Mouse (Mus musculus): ENCODE measurements at regions not wholly inside any gene's neighbourhood (a gene's known extent, or its start where the extent isn't known, plus 50 kb on each side); places are given as distances from the start of the nearest gene placed in this dataset.

DNA sequence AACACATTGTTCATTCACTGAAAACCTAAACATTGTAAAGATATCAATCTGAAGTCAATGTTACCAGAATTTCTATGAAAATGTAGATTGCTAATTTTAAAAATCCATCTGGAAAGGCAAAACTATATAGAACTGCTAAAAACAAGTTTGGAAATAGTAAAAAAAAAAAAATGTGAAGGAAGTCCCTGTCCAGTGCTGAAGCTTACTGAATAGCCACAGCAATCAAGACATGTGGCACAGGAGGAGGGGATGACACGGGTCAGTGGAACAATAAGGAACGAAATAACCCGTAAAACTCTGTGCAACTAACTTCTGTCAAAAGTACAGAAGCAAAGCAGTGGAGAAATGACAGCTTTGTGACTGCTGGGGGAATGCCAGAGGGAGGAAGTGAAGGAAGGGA lies 121.9 kb downstream of the Tas2r134 start:
- Histone ChIP-seq H3K36me3 (replicated peaks; ENCODE audit: low read length) (no peaks in the 10 kb centered on the region), H3K27me3 (replicated peaks) (no peaks in the 10 kb centered on the region), H3K4me3 (replicated peaks) (no peak overlapping the region), H3K4me1 (no peaks in the 10 kb centered on the region), H3K9me3 (peaks cover 5% of the 10 kb centered on the region; the same call in 1 of the 2 replicates)
- TF ChIP-seq FLI1 (IDR thresholded peaks at IDR 0.05; ENCODE audit: low read length) = no peak
- TF ChIP-seq GATA1 (IDR thresholded peaks at IDR 0.05; ENCODE audit: borderline replicate concordance, low read length) = no peak

DNA sequence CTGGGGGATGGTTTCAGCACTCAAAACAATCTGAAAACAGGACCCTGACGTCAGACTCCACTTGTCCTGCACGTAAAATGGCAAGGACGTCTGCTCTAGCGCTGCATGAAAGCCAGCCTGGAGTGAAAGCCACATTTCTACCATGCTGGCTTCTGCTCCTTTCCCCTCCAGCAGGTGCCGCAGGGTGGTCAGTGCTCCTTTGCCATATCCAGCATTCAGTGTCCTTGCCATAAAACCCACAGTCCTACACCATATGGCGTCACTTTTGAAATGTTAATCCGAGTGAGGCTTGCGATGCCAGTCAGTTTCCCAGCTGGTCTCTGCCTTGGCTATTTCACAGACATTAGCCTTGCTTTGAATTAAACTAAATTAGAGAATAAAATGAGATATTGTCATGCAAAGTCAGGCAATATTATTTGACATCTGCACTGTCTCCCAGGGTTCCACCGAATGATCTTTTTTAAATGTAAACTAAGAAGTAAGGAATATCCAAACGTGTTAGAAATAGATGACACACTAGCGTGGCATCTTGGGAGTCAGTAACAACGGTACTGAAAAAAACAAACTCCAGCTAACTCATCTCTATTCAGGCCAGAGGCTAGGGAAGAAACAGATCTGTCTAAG lies 125.7 kb downstream of the Tas2r134 start:
- no peaks in the 10 kb centered on the region for H3K36me3 ChIP-seq (replicated peaks; ENCODE audit: low read length)
- TF ChIP-seq FLI1 (IDR thresholded peaks at IDR 0.05; ENCODE audit: low read length) = no peak
- no peak for TF ChIP-seq GATA1 (IDR thresholded peaks at IDR 0.05; ENCODE audit: borderline replicate concordance, low read length)

DNA sequence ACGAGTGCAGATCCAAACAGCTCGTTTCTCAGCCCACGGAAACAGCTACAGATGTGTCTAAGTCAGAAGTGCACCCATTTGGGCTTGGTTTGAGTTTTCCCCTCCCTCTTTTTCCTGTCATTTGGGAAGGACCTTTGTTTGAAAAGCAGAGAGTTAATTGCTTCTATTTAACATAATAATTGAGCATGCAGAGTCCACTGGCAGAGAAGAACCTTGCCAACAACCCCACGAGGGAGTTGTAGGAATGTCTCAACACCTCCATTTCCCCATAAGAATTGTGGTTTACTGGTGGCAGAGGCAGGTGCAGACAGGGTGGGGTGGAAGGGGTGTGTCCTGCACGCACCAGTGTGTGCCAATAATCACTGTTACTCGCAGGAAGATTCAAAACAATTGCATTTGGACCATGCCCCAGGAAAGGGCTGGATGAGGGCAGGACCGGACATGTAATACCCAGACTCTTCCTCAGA lies 126.3 kb downstream of the Tas2r134 start:
- H3K36me3 ChIP-seq (replicated peaks; ENCODE audit: low read length) = no peaks in the 10 kb centered on the region
- no peaks in the 10 kb centered on the region for H3K27me3 ChIP-seq (replicated peaks)
- H3K9me3 ChIP-seq = peaks cover 4% of the 10 kb centered on the region; the same call in 1 of the 2 replicates
- H3K4me1 ChIP-seq = no peaks in the 10 kb centered on the region
- TF ChIP-seq GATA1 (IDR thresholded peaks at IDR 0.05; ENCODE audit: borderline replicate concordance, low read length) (no peak), FLI1 (IDR thresholded peaks at IDR 0.05; ENCODE audit: low read length) (no peak)
- no peak overlapping the region for H3K4me3 ChIP-seq (replicated peaks)

More for the DNA sequence above, 125.7 kb downstream of the Tas2r134 start:
- Histone ChIP-seq H3K4me3 (replicated peaks) (no peak overlapping the region), H3K9me3 (peaks cover 4% of the 10 kb centered on the region; the same call in 1 of the 2 replicates), H3K27me3 (replicated peaks) (no peaks in the 10 kb centered on the region), H3K4me1 (no peaks in the 10 kb centered on the region)

DNA sequence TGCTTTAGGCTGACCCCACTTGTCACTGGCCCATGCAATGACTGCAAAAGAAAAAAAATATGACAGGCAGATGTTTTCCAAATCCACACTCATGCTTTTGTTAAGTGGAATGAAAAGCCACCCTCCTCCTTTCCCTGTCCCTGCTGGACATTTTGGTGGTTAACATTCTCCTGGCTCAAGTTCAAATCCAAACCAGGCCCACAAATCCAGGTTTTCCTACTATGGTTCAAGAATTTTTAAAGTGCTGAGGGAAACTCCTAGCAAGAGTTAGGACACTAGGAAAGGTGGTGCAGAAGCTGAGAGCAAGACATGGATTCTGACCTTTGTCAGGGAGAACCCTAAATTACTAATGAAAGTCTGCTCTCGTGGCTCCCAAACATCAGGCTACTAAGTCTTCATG lies 130.1 kb downstream of the Tas2r134 start:
- Histone ChIP-seq H3K4me3 (replicated peaks) (no peak overlapping the region), H3K9me3 (peaks cover 4% of the 10 kb centered on the region; the same call in 1 of the 2 replicates), H3K27me3 (replicated peaks) (no peaks in the 10 kb centered on the region), H3K36me3 (replicated peaks; ENCODE audit: low read length) (no peaks in the 10 kb centered on the region), H3K4me1 (no peaks in the 10 kb centered on the region)
- no peak for TF ChIP-seq FLI1 (IDR thresholded peaks at IDR 0.05; ENCODE audit: low read length)
- no peak for TF ChIP-seq GATA1 (IDR thresholded peaks at IDR 0.05; ENCODE audit: borderline replicate concordance, low read length)

DNA sequence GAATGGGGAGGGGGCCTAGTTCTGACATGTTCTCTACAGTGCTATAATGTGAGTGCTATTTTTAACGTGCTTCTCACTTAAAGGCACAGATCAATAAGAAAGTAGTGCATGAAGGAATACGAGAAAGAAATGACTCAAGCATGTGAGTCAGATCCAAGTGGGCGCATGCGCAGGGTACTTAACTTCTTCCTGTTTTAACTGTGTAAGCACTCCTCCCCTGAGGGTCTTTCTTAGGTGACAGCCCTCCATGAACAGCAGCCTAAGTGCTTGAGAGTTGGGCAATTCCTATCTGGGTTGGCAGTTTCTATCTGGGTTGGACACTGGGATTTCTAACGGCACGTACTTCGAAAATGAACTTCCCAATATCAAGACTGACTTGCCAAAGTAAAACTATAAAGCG lies 130.8 kb downstream of the Tas2r134 start:
- Histone ChIP-seq H3K9me3 (peaks cover 4% of the 10 kb centered on the region; the same call in 1 of the 2 replicates), H3K4me3 (replicated peaks) (no peak overlapping the region), H3K27me3 (replicated peaks) (no peaks in the 10 kb centered on the region), H3K36me3 (replicated peaks; ENCODE audit: low read length) (no peaks in the 10 kb centered on the region), H3K4me1 (no peaks in the 10 kb centered on the region)
- TF ChIP-seq FLI1 (IDR thresholded peaks at IDR 0.05; ENCODE audit: low read length) (no peak), GATA1 (IDR thresholded peaks at IDR 0.05; ENCODE audit: borderline replicate concordance, low read length) (no peak)

DNA sequence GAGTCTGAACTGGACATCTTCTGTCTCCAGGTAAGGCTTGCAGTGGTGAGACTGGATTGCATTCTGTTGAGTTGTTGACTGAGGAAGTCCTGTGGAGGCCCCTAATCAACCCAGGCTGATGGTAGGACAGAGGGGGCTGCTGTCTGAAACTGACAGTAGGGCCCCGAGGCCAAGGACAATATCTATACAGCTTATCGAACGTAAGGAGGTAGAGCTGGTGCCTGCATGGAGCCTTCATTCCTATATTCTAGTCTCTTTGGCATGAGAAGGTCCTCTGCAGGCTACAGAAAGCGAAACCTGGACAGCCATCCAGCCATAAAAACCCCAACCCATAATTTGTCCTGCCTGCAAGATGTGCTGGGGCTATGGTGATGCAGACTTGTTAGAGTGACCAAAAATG lies 135.6 kb downstream of the Tas2r134 start:
- Histone ChIP-seq H3K4me1 (no peaks in the 10 kb centered on the region), H3K36me3 (replicated peaks; ENCODE audit: low read length) (no peaks in the 10 kb centered on the region), H3K27me3 (replicated peaks) (no peaks in the 10 kb centered on the region), H3K9me3 (no peaks in the 10 kb centered on the region), H3K4me3 (replicated peaks) (no peak overlapping the region)
- TF ChIP-seq GATA1 (IDR thresholded peaks at IDR 0.05; ENCODE audit: borderline replicate concordance, low read length) (no peak), FLI1 (IDR thresholded peaks at IDR 0.05; ENCODE audit: low read length) (no peak)

DNA sequence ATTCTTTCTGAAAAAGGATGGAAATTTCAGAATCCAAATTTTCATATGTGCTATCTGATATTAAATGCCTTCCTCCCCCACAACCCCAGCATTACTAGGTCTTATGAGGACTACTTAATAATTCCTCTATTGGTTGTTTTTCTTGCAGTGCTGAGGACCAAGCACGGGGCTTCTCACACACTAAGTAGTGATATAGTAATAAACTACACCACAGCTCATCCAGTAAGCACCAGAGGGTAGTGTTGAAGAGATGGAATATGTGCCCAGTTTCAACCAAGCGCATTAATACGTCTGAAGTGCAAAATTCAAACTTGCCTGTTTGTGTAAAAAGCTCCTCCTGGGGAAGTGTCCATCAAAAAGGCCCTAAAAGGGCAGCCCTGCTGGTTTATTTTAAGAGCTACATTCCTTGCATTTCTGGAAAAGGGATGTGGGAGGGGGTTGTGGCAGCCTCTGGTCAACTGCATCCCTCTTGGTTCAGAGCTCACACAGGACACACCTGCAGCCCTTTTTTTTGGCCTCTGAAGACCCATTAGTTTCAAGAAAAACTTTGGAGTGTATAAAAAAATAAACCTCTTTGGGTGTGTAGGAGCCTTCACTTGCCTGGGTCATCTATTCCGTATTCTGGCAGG lies 140.3 kb downstream of the Tas2r134 start:
- TF ChIP-seq GATA1 (IDR thresholded peaks at IDR 0.05; ENCODE audit: borderline replicate concordance, low read length) = no peak
- TF ChIP-seq FLI1 (IDR thresholded peaks at IDR 0.05; ENCODE audit: low read length) = no peak
- H3K9me3 ChIP-seq = no peaks in the 10 kb centered on the region
- H3K4me3 ChIP-seq (replicated peaks) = no peak overlapping the region
- H3K4me1 ChIP-seq = no peaks in the 10 kb centered on the region
- H3K27me3 ChIP-seq (replicated peaks) = no peaks in the 10 kb centered on the region
- no peaks in the 10 kb centered on the region for H3K36me3 ChIP-seq (replicated peaks; ENCODE audit: low read length)

DNA sequence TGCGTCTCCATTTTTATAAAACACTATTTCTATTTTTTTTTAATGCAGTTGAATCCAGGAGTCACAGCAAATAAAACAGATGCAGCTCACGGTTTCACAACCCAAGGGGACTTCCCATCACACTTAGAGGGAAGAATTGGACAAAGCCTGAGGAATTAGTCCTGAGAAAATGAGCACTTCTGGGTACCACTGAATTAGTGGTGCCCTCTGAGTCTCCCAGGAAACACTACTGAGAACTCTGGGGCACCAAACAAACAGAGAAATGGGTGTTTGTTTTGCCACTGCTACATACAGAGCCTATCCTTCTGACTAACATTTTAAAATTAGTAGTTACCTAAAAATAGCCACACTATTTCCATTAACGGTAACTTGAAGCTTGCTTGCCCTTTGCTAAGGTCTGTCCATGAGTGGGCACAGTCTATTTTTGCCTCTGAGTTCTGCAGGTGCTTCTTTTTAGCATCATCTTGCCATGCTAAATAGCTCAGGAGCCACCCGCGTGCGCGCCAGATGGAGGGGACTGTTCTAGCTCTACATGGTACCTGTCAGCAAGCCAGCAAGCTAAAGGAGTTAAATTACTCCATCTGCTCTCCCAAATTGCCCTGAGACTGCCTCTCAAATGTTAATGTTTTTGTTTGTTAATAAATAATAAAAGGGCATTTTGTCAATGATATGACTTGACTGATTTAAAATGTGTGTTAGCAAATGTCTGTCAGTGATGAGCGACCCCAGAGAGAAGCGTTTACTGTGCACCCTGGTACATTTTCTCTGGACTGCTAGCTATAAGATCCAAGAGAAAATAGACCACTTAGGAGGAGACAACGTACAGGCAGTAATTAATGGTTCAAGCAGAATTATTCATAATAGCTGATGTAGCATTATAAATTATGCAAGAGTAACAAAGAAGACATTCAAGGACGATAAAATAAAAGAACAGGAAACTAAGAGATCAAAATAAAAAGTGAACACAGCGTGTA lies 141.3 kb downstream of the Tas2r134 start:
- H3K36me3 ChIP-seq (replicated peaks; ENCODE audit: low read length) = no peaks in the 10 kb centered on the region
- no peaks in the 10 kb centered on the region for H3K9me3 ChIP-seq
- no peak overlapping the region for H3K4me3 ChIP-seq (replicated peaks)
- no peaks in the 10 kb centered on the region for H3K27me3 ChIP-seq (replicated peaks)
- H3K4me1 ChIP-seq = no peaks in the 10 kb centered on the region
- TF ChIP-seq GATA1 (IDR thresholded peaks at IDR 0.05; ENCODE audit: borderline replicate concordance, low read length) (no peak), FLI1 (IDR thresholded peaks at IDR 0.05; ENCODE audit: low read length) (no peak)

DNA sequence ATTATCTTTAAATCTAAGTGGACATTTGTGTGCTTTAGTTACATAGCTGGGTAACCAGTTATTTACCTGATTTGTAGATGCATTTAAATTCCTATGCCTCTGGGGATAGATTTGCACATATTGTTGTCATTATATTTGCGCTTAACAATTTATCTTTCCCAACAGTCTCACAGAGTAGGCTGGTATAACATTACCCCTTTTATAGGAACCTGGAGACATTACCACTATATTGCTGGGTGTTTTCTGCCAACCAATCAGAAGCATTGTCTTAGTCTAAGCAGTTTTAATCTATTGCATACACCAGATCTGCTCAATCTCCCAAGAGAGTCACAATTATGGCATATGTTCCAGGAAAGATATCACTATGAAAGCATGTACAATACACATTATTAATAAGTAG lies 149.8 kb downstream of the Rbm43 start:
- Histone ChIP-seq H3K4me3 (replicated peaks) (no peak overlapping the region), H3K27me3 (replicated peaks) (no peaks in the 10 kb centered on the region), H3K4me1 (no peaks in the 10 kb centered on the region), H3K36me3 (replicated peaks; ENCODE audit: low read length) (no peaks in the 10 kb centered on the region), H3K9me3 (peaks cover 4% of the 10 kb centered on the region; the same call in 1 of the 2 replicates)
- TF ChIP-seq GATA1 (IDR thresholded peaks at IDR 0.05; ENCODE audit: borderline replicate concordance, low read length) (no peak), FLI1 (IDR thresholded peaks at IDR 0.05; ENCODE audit: low read length) (no peak)

All from megakaryocyte, embryonic 14.5 days (primary cell).